Mouse (Mus musculus) embryonic facial prominence, embryonic 11.5 days (tissue): Measurements from ENCODE around the gene Dab1. TPM values are rescaled to one million over a fixed set of nuclear protein-coding genes. Genes with fewer than 3 reads are reported as not detected.

Source experiments
- ATAC-seq: fragments of 200-750 bp; cut with Nextera tagmentation; replicated peaks from 2 replicates; pipeline ENCODE4 v1.8.0; 2017; ENCODE audit warnings: low read depth; ENCODE audit not compliant: insufficient number of reproducible peaks, low FRiP score, low TSS enrichment
- DNase-seq: peaks from one replicate; pipeline ENCODE4 v3.0.0-alpha.2; 2015; ENCODE audit warnings: low spot score
- H3K27ac ChIP-seq: fragments of 300-500 bp; sonication (generic); replicated peaks from 2 replicates; pipeline ENCODE4 v1.5.1; 2014; ENCODE audit warnings: mild to moderate bottlenecking, low read depth, low read length, control low read depth
- H3K27me3 ChIP-seq: fragments of 300-500 bp; sonication (generic); 2 replicates; pipeline ENCODE4 v1.6.1; 2014; ENCODE audit warnings: mild to moderate bottlenecking, low read length, moderate library complexity, mixed read lengths; ENCODE audit not compliant: control insufficient read depth, insufficient read depth
- H3K36me3 ChIP-seq: fragments of 300-500 bp; sonication (generic); replicated peaks from 2 replicates; pipeline ENCODE4 v1.6.1; 2014; ENCODE audit warnings: low read depth, mild to moderate bottlenecking, low read length, moderate library complexity, mixed read lengths; ENCODE audit not compliant: control insufficient read depth, insufficient read depth
- H3K4me1 ChIP-seq: fragments of 300-500 bp; sonication (generic); 2 replicates; pipeline ENCODE4 v1.6.1; 2014; ENCODE audit warnings: low read length, mixed read lengths; ENCODE audit not compliant: control insufficient read depth, insufficient read depth
- H3K4me2 ChIP-seq: fragments of 300-500 bp; sonication (generic); 2 replicates; pipeline ENCODE4 v1.6.1; 2014; ENCODE audit warnings: low read depth, mild to moderate bottlenecking, control low read depth, low read length, moderate library complexity
- H3K4me3 ChIP-seq: fragments of 300-500 bp; sonication (generic); 2 replicates; pipeline ENCODE4 v1.5.1; 2014; ENCODE audit warnings: low read depth, low read length, control low read depth
- H3K9ac ChIP-seq: fragments of 300-500 bp; sonication (generic); replicated peaks from 2 replicates; pipeline ENCODE4 v1.6.1; 2014; ENCODE audit warnings: mild to moderate bottlenecking, control low read depth, low read length
- H3K9me3 ChIP-seq: fragments of 300-500 bp; sonication (generic); replicated peaks from 2 replicates; pipeline ENCODE4 v1.6.1; 2016; ENCODE audit warnings: mild to moderate bottlenecking, low read length, inconsistent platforms, mixed read lengths; ENCODE audit not compliant: control insufficient read depth
- WGBS: fragments of 180-500 bp; shearing (Covaris S2); extraction: QIAGEN DNeasy Blood & Tissue Kit; methylation state at CpG from one replicate; pipeline ENCODE4 v1.1.7; 2014; 5-methylcytosine and 5-hydroxymethylcytosine counted together
- polyA plus RNA-seq: library from polyadenylated mRNA; unstranded; fragments of >200 nt; fragmentation: Nextera tagmentation; extraction: Ambion mirVana; gene quantifications from 2 replicates; pipeline ENCODE4 v1.2.1, GENCODE M21; 2014

The Dab1 gene
- polyA plus RNA-seq, 1 experiment from 2014 or later = 17.6 TPM

GRCm38 (mm10) chr4:103619946-103620371 lies 800 bp downstream of the Dab1 start:
- Histone ChIP-seq H3K4me3 (peak overlapping the region; percentile 37), H3K9ac (peak overlapping the region; percentile 13; the same call in 1 of the 2 replicates), H3K4me1 (no peaks in the 10 kb centered on the region), H3K9me3 (no peaks in the 10 kb centered on the region), H3K27me3 (peaks cover 34% of the 10 kb centered on the region), H3K27ac (no peak overlapping the region), H3K4me2 (peak overlapping the region; percentile 63), H3K36me3 (no peaks in the 10 kb centered on the region)
- WGBS = under 1% methylated on average over 28 of the region's 28 CpGs
- ATAC-seq = no peak
- DNase-seq = peak; percentile 19

- Histone ChIP-seq H3K27ac (no peak overlapping the region), H3K27me3 (peaks cover 34% of the 10 kb centered on the region), H3K4me2 (peak overlapping the region; percentile 63; the same call in 1 of the 2 replicates), H3K36me3 (no peaks in the 10 kb centered on the region), H3K4me3 (0 out of 2 replicates have a peak overlapping the region, but pooled peaks have one; percentile 5), H3K4me1 (no peaks in the 10 kb centered on the region), H3K9ac (no peak overlapping the region), H3K9me3 (no peaks in the 10 kb centered on the region)
- DNase-seq (no peak), ATAC-seq (no peak)
- 13% methylated on average over 18 of the region's 18 CpGs for WGBS
These were observed 1.5 kb downstream of the Dab1 start for GRCm38 (mm10) chr4:103620590-103621155.

- Histone ChIP-seq H3K9me3 (no peaks in the 10 kb centered on the region), H3K36me3 (no peaks in the 10 kb centered on the region), H3K4me1 (no peaks in the 10 kb centered on the region), H3K27ac (no peak overlapping the region), H3K27me3 (peaks cover 34% of the 10 kb centered on the region), H3K4me2 (no peak overlapping the region), H3K9ac (no peak overlapping the region), H3K4me3 (no peak overlapping the region)
- 22% methylated on average over 5 of the region's 5 CpGs for WGBS
- DNase-seq (no peak), ATAC-seq (no peak)
These were observed 2.4 kb downstream of the Dab1 start for GRCm38 (mm10) chr4:103621586-103621985.

- Histone ChIP-seq H3K27me3 (no peaks in the 10 kb centered on the region), H3K36me3 (no peaks in the 10 kb centered on the region), H3K27ac (no peak overlapping the region), H3K4me3 (no peak overlapping the region), H3K4me1 (no peaks in the 10 kb centered on the region), H3K4me2 (no peak overlapping the region), H3K9me3 (no peaks in the 10 kb centered on the region), H3K9ac (no peak overlapping the region)
- WGBS = 72% methylated on average over 4 of the region's 4 CpGs
- no peak for DNase-seq
- ATAC-seq = no peak
These were observed 11.0 kb downstream of the Dab1 start for GRCm38 (mm10) chr4:103630177-103630576.

GRCm38 (mm10) chr4:103636168-103636776 lies 17.1 kb downstream of the Dab1 start:
- H3K36me3 ChIP-seq = no peaks in the 10 kb centered on the region
- H3K4me2 ChIP-seq = no peak overlapping the region
- no peak overlapping the region for H3K9ac ChIP-seq
- no peaks in the 10 kb centered on the region for H3K4me1 ChIP-seq
- no peak overlapping the region for H3K4me3 ChIP-seq
- ATAC-seq (no peak), DNase-seq (no peak)
- no peak overlapping the region for H3K27ac ChIP-seq
- H3K9me3 ChIP-seq = no peaks in the 10 kb centered on the region
- no peaks in the 10 kb centered on the region for H3K27me3 ChIP-seq
- WGBS = 50% methylated on average over 5 of the region's 5 CpGs

GRCm38 (mm10) chr4:103648209-103648896 lies 29.2 kb downstream of the Dab1 start:
- 47% methylated on average over 9 of the region's 9 CpGs for WGBS
- Histone ChIP-seq H3K36me3 (no peaks in the 10 kb centered on the region), H3K9me3 (no peaks in the 10 kb centered on the region), H3K27me3 (no peaks in the 10 kb centered on the region), H3K27ac (no peak overlapping the region), H3K4me3 (no peak overlapping the region), H3K4me1 (no peaks in the 10 kb centered on the region), H3K4me2 (no peak overlapping the region), H3K9ac (no peak overlapping the region)
- no peak for ATAC-seq
- DNase-seq = no peak

GRCm38 (mm10) chr4:103655740-103656139 lies 36.6 kb downstream of the Dab1 start:
- no peaks in the 10 kb centered on the region for H3K27me3 ChIP-seq
- WGBS = 32% methylated on average over 6 of the region's 6 CpGs
- no peak overlapping the region for H3K9ac ChIP-seq
- DNase-seq = no peak
- H3K9me3 ChIP-seq = no peaks in the 10 kb centered on the region
- ATAC-seq = no peak
- H3K4me1 ChIP-seq = no peaks in the 10 kb centered on the region
- H3K4me3 ChIP-seq = no peak overlapping the region
- H3K27ac ChIP-seq = no peak overlapping the region
- H3K36me3 ChIP-seq = no peaks in the 10 kb centered on the region
- no peak overlapping the region for H3K4me2 ChIP-seq

- Histone ChIP-seq H3K9ac (no peak overlapping the region), H3K27ac (no peak overlapping the region), H3K4me1 (no peaks in the 10 kb centered on the region), H3K27me3 (no peaks in the 10 kb centered on the region), H3K36me3 (no peaks in the 10 kb centered on the region), H3K4me2 (no peak overlapping the region), H3K4me3 (no peak overlapping the region), H3K9me3 (no peaks in the 10 kb centered on the region)
- DNase-seq (no peak), ATAC-seq (no peak)
- 72% methylated on average over 1 of the region's 1 CpGs for WGBS
These were observed 42.2 kb downstream of the Dab1 start for GRCm38 (mm10) chr4:103661386-103661785.
